Mouse (Mus musculus): ENCODE results near the gene Rrp1.

- TF ChIP-seq CTCF (IDR thresholded peaks at IDR 0.05; ENCODE audit: extremely low read depth, insufficient read length, insufficient replicate concordance, low read depth, low read length) (no peak), POLR2A (IDR thresholded peaks at IDR 0.05; ENCODE audit: low read depth, low read length) (no peak)
Observed at GRCm38 (mm10) chr10:78450761-78451160, 37.9 kb upstream of the Rrp1 start.
